Mouse (Mus musculus) embryonic facial prominence, embryonic 15.5 days (tissue): ENCODE data around the gene Nsun5. TPM values are rescaled to one million over a fixed set of nuclear protein-coding genes. Genes with fewer than 3 reads are reported as not detected.

ENCODE experiments used
- ATAC-seq: fragments of 200-750 bp; cut with Nextera tagmentation; 2 replicates; pipeline ENCODE4 v1.8.0; 2017; ENCODE audit warnings: low read depth, moderate TSS enrichment; ENCODE audit not compliant: insufficient number of reproducible peaks, low FRiP score, low TSS enrichment
- H3K27ac ChIP-seq: fragments of 300-500 bp; sonication (generic); replicated peaks from 2 replicates; pipeline ENCODE4 v1.5.1; 2015; ENCODE audit warnings: mild to moderate bottlenecking, inconsistent platforms
- H3K27me3 ChIP-seq: fragments of 300-500 bp; sonication (generic); 2 replicates; pipeline ENCODE4 v1.6.1; 2015; ENCODE audit warnings: inconsistent platforms
- H3K36me3 ChIP-seq: fragments of 300-500 bp; sonication (generic); 2 replicates; pipeline ENCODE4 v1.6.1; 2015; ENCODE audit warnings: mild to moderate bottlenecking, inconsistent platforms
- H3K4me1 ChIP-seq: fragments of 300-500 bp; sonication (generic); 2 replicates; pipeline ENCODE4 v1.6.1; 2015; ENCODE audit warnings: inconsistent platforms
- H3K4me2 ChIP-seq: fragments of 300-500 bp; sonication (generic); replicated peaks from 2 replicates; pipeline ENCODE4 v1.6.1; 2015; ENCODE audit warnings: mild to moderate bottlenecking, inconsistent platforms
- H3K4me3 ChIP-seq: fragments of 300-500 bp; sonication (generic); replicated peaks from 2 replicates; pipeline ENCODE4 v1.5.1; 2015; ENCODE audit warnings: mild to moderate bottlenecking, inconsistent platforms
- H3K9ac ChIP-seq: fragments of 300-500 bp; sonication (generic); 2 replicates; pipeline ENCODE4 v1.6.1; 2015; ENCODE audit warnings: inconsistent platforms
- H3K9me3 ChIP-seq: fragments of 300-500 bp; sonication (generic); replicated peaks from 2 replicates; pipeline ENCODE4 v1.6.1; 2016; ENCODE audit warnings: inconsistent platforms
- WGBS: fragments of 180-500 bp; shearing (Covaris S2); methylation state at CpG from one replicate; pipeline ENCODE4 v1.1.7; 2015; 5-methylcytosine and 5-hydroxymethylcytosine counted together
- polyA plus RNA-seq: library from polyadenylated mRNA; unstranded; fragments of >200 nt; fragmentation: Nextera tagmentation; extraction: Ambion mirVana; gene quantifications from 2 replicates; pipeline ENCODE4 v1.2.1, GENCODE M21; 2015

The Nsun5 gene
- polyA plus RNA-seq, 1 experiment from 2014 or later, result 37.8 TPM

- peaks cover 70% of the 10 kb centered on the region for H3K36me3 ChIP-seq
- WGBS, result 93% methylated on average over 5 of the region's 5 CpGs
- H3K27me3 ChIP-seq, result no peaks in the 10 kb centered on the region
- no peak overlapping the region for H3K9ac ChIP-seq
- H3K4me2 ChIP-seq, result no peak overlapping the region
- H3K4me1 ChIP-seq, result peaks cover 15% of the 10 kb centered on the region
- no peak overlapping the region for H3K4me3 ChIP-seq
- H3K9me3 ChIP-seq, result no peaks in the 10 kb centered on the region
- H3K27ac ChIP-seq, result no peak overlapping the region
- no peak for ATAC-seq
Measured at GRCm38 (mm10) chr5:135373601-135374000, 3.8 kb downstream of the Nsun5 start.

- 53% methylated on average over 8 of the region's 8 CpGs for WGBS
- H3K9me3 ChIP-seq, result no peaks in the 10 kb centered on the region
- peak overlapping the region; percentile 39; the same call in 1 of the 2 replicates for H3K27ac ChIP-seq
- no peak overlapping the region for H3K4me2 ChIP-seq
- peaks cover 15% of the 10 kb centered on the region for H3K4me1 ChIP-seq
- peaks cover 85% of the 10 kb centered on the region for H3K36me3 ChIP-seq
- peak; percentile 44; the same call in 1 of the 2 replicates for ATAC-seq
- no peak overlapping the region for H3K9ac ChIP-seq
- H3K27me3 ChIP-seq, result no peaks in the 10 kb centered on the region
- no peak overlapping the region for H3K4me3 ChIP-seq
Measured at GRCm38 (mm10) chr5:135375167-135375566, 5.4 kb downstream of the Nsun5 start.

- H3K36me3 ChIP-seq, result peaks cover 96% of the 10 kb centered on the region
- H3K9ac ChIP-seq, result no peak overlapping the region
- no peaks in the 10 kb centered on the region for H3K27me3 ChIP-seq
- no peak overlapping the region for H3K4me3 ChIP-seq
- WGBS, result 64% methylated on average over 2 of the region's 2 CpGs
- H3K4me1 ChIP-seq, result peaks cover 8% of the 10 kb centered on the region; the same call in 1 of the 2 replicates
- no peak overlapping the region for H3K4me2 ChIP-seq
- no peak overlapping the region for H3K27ac ChIP-seq
- no peak for ATAC-seq
- H3K9me3 ChIP-seq, result no peaks in the 10 kb centered on the region
Measured at GRCm38 (mm10) chr5:135376341-135376740, 6.6 kb downstream of the Nsun5 start.

- Histone ChIP-seq H3K27ac (no peak overlapping the region), H3K4me3 (no peak overlapping the region), H3K27me3 (no peaks in the 10 kb centered on the region), H3K36me3 (peaks cover 97% of the 10 kb centered on the region), H3K9me3 (no peaks in the 10 kb centered on the region), H3K4me2 (no peak overlapping the region), H3K4me1 (no peaks in the 10 kb centered on the region), H3K9ac (no peak overlapping the region)
- 88% methylated on average over 4 of the region's 4 CpGs for WGBS
- no peak for ATAC-seq
Measured at GRCm38 (mm10) chr5:135380681-135381080, 10.9 kb downstream of the Nsun5 start.

GRCm38 (mm10) chr5:135381356-135381925 lies 11.7 kb downstream of the Nsun5 start:
- no peaks in the 10 kb centered on the region for H3K9me3 ChIP-seq
- WGBS, result 93% methylated on average over 10 of the region's 10 CpGs
- H3K4me1 ChIP-seq, result no peaks in the 10 kb centered on the region
- H3K9ac ChIP-seq, result no peak overlapping the region
- peaks cover 93% of the 10 kb centered on the region for H3K36me3 ChIP-seq
- ATAC-seq, result no peak
- no peak overlapping the region for H3K27ac ChIP-seq
- H3K4me2 ChIP-seq, result no peak overlapping the region
- H3K4me3 ChIP-seq, result no peak overlapping the region
- H3K27me3 ChIP-seq, result no peaks in the 10 kb centered on the region

- ATAC-seq, result no peak
- Histone ChIP-seq H3K27ac (no peak overlapping the region), H3K27me3 (no peaks in the 10 kb centered on the region), H3K9ac (no peak overlapping the region), H3K4me1 (no peaks in the 10 kb centered on the region), H3K4me2 (no peak overlapping the region), H3K36me3 (peaks cover 94% of the 10 kb centered on the region), H3K9me3 (no peaks in the 10 kb centered on the region), H3K4me3 (no peak overlapping the region)
- 90% methylated on average over 7 of the region's 7 CpGs for WGBS
Measured at GRCm38 (mm10) chr5:135382746-135383145, 13.0 kb downstream of the Nsun5 start.

- Histone ChIP-seq H3K4me2 (no peak overlapping the region), H3K36me3 (peaks cover 93% of the 10 kb centered on the region), H3K4me3 (no peak overlapping the region), H3K27me3 (no peaks in the 10 kb centered on the region), H3K27ac (no peak overlapping the region), H3K9ac (no peak overlapping the region), H3K4me1 (no peaks in the 10 kb centered on the region), H3K9me3 (no peaks in the 10 kb centered on the region)
- no peak for ATAC-seq
- 84% methylated on average over 10 of the region's 10 CpGs for WGBS
Measured at GRCm38 (mm10) chr5:135383771-135384170, 14.0 kb downstream of the Nsun5 start.

- H3K36me3 ChIP-seq, result peaks cover 29% of the 10 kb centered on the region
- no peaks in the 10 kb centered on the region for H3K9me3 ChIP-seq
- peaks cover 16% of the 10 kb centered on the region for H3K4me1 ChIP-seq
- H3K4me2 ChIP-seq, result peak within 1 kb of the TSS; percentile 78
- H3K27me3 ChIP-seq, result no peaks in the 10 kb centered on the region
- H3K27ac ChIP-seq, result peak within 1 kb of the TSS; percentile 89
- peak within 1 kb of the TSS; percentile 99 for H3K9ac ChIP-seq
- WGBS, result under 1% methylated on average over 104 of the region's 110 CpGs
- H3K4me3 ChIP-seq, result peak within 1 kb of the TSS; percentile 97
- peak; percentile 90 for ATAC-seq
Measured at GRCm38 (mm10) chr5:135394004-135394823, 24.5 kb downstream of the Nsun5 start, which contains the start of gene Pom121. Gene Pom121, minus strand, starts transcription at chr5:135394546.

GRCm38 (mm10) chr5:135395826-135396225 lies 26.1 kb downstream of the Nsun5 start:
- Histone ChIP-seq H3K27ac (no peak overlapping the region), H3K27me3 (no peaks in the 10 kb centered on the region), H3K4me3 (no peak overlapping the region), H3K9me3 (no peaks in the 10 kb centered on the region), H3K4me2 (no peak overlapping the region), H3K36me3 (peaks cover 14% of the 10 kb centered on the region), H3K9ac (no peak overlapping the region), H3K4me1 (peaks cover 16% of the 10 kb centered on the region)
- WGBS, result 53% methylated on average over 5 of the region's 5 CpGs
- no peak for ATAC-seq

- Histone ChIP-seq H3K4me2 (no peak overlapping the region), H3K27me3 (no peaks in the 10 kb centered on the region), H3K4me3 (no peak overlapping the region), H3K9me3 (no peaks in the 10 kb centered on the region), H3K9ac (no peak overlapping the region), H3K27ac (no peak overlapping the region), H3K36me3 (no peaks in the 10 kb centered on the region), H3K4me1 (peaks cover 5% of the 10 kb centered on the region; the same call in 1 of the 2 replicates)
- WGBS, result 67% methylated on average over 6 of the region's 6 CpGs
- ATAC-seq, result no peak
Measured at GRCm38 (mm10) chr5:135399382-135399781, 29.6 kb downstream of the Nsun5 start.

GRCm38 (mm10) chr5:135400244-135400643 lies 30.5 kb downstream of the Nsun5 start:
- no peaks in the 10 kb centered on the region for H3K4me1 ChIP-seq
- H3K36me3 ChIP-seq, result no peaks in the 10 kb centered on the region
- H3K4me3 ChIP-seq, result no peak overlapping the region
- H3K27me3 ChIP-seq, result no peaks in the 10 kb centered on the region
- H3K9ac ChIP-seq, result no peak overlapping the region
- no peak overlapping the region for H3K4me2 ChIP-seq
- H3K27ac ChIP-seq, result no peak overlapping the region
- H3K9me3 ChIP-seq, result no peaks in the 10 kb centered on the region
- no peak for ATAC-seq
- 8% methylated on average over 2 of the region's 2 CpGs for WGBS
